Mouse (Mus musculus): ENCODE results near the gene Cntnap5a.

GRCm38 (mm10) chr1:115646921-115647320 is 37.6 kb upstream of the Cntnap5a start:
- TF ChIP-seq POLR2A (IDR thresholded peaks at IDR 0.05; ENCODE audit: extremely low read depth, insufficient read depth, low read length): no peak
- TF ChIP-seq CTCF (IDR thresholded peaks at IDR 0.05; ENCODE audit: extremely low read depth, insufficient read depth, low read length): no peak
